Mouse (Mus musculus) naive thymus-derived CD4-positive, alpha-beta T cell, adult 2 months (primary cell): Measurements from ENCODE around the gene Slc22a13.
"Not testable (repeated sequence)": the region's sequence is repeated elsewhere in the genome, so short reads cannot be mapped to it uniquely, and the experiment has no call there.

ENCODE experiments used
- DNase-seq: peaks from one replicate; pipeline ENCODE4 v3.0.0-alpha.2; 2011; ENCODE audit warnings: low read depth

Gene Slc22a13

DNA sequence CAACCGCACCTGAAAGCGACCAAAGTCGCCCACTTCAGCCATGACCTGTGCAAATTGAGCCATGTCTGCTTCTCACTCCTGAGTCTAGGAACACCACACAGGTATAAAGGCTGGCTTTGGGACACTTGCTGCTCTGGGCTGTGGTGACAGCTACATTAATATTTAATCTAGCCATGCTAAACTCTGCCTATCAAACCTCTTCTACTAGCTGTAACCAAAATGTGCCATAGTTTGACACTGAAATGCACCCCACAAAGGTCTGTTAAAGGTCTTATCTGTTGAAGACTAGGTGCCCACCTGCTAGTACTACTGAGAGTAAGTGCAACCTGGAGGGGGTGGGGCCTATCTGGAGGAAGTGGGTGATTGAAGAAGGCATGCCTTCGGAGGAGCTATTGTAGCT is at the start of gene Slc22a13:
Gene Slc22a13, minus strand, starts transcription at position 101 of the 400 bp plus-strand sequence.
- DNase-seq: no peak

- no peak for DNase-seq
These were observed 49.2 kb upstream of the Slc22a13 start for GRCm38 (mm10) chr9:119258128-119258527.

GRCm38 (mm10) chr9:119256161-119256560 is 47.3 kb upstream of the Slc22a13 start:
- no peak for DNase-seq

DNA sequence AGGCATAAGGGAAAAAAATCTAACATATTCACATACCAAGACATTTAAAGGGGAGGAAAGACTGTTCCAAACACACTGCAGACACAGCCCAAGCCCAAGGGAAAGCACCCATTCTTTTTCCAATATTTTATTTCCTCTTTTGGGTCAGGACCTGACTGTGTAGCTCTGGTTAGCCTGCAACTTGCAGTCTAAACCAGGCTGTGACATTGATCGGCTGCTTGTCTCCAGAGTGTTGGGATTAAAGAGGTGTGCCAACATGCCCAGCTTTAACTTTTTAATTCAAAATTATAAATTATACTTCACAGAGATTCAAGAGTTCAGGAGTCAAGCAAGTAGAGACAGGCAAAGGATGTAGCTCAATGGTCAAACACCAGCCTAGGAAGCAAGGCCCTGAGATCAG is 46.2 kb upstream of the Slc22a13 start:
- no peak for DNase-seq

DNA sequence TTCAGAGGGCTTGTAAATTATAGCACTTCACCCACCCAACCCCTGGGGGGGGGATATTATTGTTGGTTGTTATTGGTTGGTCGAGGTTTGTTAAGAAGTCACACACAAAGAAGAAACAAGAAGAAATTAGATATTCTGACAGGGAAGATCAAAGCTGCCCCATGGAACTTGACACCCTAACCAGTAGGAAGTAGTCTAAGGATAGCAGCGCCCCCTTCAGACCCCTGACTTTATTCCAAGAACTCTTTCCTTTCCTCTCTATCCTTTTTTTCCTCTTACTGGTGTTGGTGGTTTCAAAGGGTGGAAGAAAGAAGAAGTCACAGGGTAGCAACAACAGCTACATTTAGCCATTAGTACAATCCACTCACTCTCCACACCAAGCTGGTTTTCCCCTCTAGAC is 45.3 kb upstream of the Slc22a13 start:
- DNase-seq: no peak

DNA sequence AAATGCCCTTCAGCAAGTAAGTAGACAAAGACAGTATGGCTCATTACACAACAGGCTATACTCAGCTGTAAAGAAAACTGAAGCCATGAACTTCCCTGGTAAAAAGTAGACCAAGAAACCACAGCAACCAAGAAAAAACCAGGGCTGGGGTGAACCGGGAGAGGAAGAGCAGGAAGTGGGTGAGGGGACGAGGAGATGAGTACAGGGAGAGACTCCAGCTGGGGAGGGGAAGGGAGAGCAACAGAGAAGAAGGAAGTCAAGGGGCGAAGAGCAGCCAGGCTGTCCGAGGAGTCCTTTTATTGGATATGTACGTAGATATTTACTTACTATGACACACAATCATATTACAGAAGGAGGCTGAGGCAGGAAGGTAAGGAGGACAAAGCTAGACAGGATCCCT is 39.1 kb upstream of the Slc22a13 start:
- DNase-seq: no peak

- no peak for DNase-seq
These were observed 37.9 kb upstream of the Slc22a13 start for GRCm38 (mm10) chr9:119246826-119247225.

- no peak for DNase-seq
These were observed 35.1 kb upstream of the Slc22a13 start for GRCm38 (mm10) chr9:119243981-119244380.

- no peak for DNase-seq
These were observed 32.4 kb upstream of the Slc22a13 start for GRCm38 (mm10) chr9:119241169-119241865.

DNA sequence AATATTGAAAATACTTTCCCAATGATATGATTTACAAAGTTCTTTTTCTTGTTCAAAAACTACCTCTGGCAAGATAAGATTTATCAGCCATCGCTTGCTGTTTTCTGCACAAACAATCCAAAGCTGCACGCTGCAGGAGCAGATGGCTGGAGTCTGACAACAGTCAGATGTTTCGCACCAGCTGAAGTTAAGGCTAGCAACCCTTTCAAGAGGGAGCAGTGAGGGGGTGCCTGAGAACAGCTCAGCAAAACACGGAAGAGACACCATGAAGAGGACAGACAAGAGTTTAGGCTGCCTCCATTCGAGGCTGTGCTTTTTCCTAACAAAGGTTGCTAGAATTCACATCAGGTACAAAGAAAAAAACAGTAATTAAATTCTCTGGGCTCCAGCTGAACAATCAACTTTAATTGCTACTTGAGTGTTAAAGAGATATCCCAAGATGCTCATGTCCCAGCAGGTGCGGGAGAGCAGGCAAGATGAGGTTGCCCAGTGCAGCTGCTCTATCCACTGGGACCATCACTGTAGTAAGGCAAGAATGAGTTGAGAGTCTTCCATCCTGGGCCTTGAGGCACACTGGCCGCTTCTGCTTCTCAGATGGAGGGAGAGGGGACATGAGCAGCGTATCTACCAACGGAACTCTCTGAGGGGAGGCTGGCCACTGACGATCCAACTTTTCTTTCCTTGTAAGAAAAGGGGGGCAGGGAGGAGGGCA is 31.5 kb upstream of the Slc22a13 start:
- DNase-seq: no peak

- DNase-seq: no peak
These were observed 30.4 kb upstream of the Slc22a13 start for GRCm38 (mm10) chr9:119239274-119239673.

DNA sequence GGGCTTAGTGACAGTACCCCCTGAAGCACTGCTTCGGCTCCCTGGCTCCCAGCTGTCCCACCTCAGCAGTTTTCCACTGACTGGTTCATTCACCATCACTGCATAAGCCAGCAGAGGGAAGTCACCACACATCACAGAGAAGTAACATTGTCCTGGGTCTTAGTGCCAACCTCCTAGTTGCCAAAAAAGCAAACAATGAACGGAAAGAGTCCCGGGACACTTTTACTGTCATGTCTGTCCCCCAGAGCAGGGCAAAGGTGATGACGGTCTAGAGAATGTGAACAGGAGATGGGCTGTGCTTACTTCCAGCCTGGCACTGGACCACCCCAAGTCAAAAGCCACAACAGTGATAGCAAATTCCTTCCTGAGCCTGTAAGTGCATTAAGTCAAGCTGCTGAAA is 29.9 kb upstream of the Slc22a13 start:
- DNase-seq: no peak

DNA sequence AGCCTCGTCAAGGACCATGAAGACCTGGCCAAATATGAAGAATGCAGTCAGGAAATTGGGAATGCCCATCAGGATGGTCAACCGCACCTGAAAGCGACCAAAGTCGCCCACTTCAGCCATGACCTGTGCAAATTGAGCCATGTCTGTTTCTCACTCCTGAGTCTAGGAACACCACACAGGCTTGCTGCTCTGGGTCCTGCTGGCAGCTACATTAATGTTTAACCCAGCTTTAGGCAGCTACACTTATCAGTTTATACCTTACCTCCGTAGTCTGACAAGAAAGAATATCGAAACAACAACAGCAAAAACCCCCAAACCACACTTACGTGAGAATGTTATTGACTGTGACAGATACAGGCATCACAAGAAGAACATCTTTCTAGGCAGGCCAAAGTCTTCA is 22.7 kb upstream of the Slc22a13 start:
- no peak for DNase-seq

DNA sequence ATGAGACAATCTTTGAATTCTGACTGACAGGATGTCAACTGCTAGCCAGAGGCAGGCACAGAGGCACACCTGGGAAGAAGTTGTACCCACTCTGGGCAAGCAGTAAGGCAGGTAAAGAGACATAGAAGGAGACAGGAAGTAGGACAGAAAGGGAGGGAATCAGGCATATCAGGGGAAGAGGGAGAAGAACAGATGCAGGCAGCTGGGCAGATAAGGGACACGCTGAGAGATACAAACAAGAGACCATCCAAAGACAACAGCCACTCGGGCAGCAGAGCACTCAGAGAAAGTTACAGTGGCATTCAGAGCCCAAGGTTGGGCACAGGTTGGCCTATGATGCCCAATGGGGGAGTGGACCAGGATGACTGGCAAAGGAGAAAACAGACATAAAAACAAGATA is 21.9 kb upstream of the Slc22a13 start:
- no peak for DNase-seq

DNA sequence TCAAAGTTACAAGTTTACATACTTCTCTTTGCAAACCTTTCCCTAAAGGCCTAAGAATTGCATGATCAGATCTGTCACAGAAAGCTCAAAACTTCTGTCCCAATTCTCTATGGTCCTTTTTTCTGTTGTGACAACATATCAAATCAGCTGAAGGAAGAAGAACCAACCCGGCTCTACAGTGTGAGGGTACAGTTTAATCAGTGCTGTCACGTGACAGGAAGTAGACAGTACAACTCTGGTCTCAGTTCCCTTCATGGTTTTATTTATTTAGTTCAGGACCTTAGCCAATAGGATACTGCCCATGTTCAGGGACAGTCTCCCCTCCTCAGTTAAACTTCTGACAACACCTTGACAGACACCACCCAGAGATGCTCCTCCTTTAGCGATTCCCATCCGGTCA is 11.4 kb upstream of the Slc22a13 start:
- no peak for DNase-seq

DNA sequence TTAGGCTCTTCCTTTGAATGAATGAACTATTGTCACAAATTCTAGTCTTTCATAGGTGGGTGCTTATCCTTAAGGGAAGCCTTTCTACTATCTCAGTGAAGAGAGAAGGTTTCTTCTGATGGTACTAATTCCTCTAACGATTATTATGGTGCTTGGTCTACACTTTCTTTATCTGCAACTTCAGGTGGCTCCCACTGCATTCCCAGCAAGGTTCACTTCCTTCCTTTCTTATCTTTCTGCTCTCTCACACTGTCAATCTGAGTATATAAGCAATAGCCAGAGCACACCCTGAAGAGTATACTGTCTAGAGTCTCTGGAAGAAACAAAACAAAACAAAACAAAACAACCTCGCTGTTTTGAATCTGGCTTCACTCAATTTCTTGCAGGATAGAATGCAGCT is 10.8 kb upstream of the Slc22a13 start:
- DNase-seq: no peak

DNA sequence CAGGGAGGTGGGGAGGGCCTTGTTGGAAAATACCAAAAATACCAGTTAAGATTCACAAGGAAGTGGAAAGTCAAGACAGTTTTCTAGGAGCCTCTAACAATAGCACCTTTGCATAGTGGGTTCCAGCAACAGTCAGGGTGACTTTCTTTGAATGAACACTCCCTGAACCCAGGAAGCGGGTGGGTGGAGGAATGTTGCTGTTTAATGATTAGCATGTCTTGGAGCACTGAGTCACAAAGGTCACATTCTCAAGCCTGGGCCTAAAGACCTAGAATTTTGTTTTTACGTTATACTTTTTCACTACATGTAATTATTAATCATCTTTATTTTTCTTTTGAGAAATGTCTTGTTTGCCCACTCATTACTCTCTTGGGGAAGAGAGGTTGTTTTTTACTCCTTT is 6.4 kb upstream of the Slc22a13 start:
- DNase-seq: not testable (repeated sequence)

DNA sequence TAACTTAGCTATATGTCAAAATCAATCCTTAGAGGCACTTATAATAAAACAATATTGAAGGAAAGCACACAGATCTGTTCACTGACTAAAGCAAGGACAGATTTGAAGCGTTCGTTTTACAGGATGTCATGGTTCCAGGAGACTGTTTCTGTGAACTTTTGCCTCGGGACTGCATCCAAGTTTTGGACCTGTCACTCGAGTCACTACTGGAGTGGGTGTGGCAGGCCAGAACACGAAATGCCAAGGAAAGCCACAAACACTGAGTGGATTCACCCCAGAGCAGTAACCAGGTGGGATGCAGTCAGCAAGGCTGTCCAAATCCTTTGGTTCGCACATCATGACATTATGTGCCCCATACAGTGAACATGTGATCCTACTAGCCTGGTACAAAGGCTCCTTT is 5.7 kb upstream of the Slc22a13 start:
- DNase-seq: no peak

GRCm38 (mm10) chr9:119212996-119213395 is 4.1 kb upstream of the Slc22a13 start:
- DNase-seq: no peak

- DNase-seq: no peak
These were observed 1.8 kb downstream of the Slc22a13 start for GRCm38 (mm10) chr9:119207113-119207512.

GRCm38 (mm10) chr9:119206666-119207065 is 2.2 kb downstream of the Slc22a13 start:
- DNase-seq: no peak

DNA sequence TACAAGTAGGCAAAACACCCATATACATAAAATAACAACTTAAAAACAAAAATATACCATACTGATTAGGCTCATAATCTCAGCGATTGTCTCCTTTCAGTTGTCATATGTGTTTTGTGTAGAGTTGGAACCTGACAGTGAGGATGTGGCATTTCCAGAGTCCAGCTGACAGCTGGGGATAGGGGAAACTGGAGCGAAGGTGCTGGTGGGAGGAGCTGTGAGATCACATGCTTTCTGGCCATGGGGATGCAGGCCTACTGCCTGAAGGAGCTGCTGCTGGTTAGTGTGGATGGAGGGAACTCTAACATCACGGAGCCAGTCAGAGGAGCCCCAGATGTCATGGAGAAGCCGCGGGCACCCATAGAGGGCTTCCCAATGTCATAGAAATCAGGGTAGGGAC is 3.1 kb downstream of the Slc22a13 start:
- no peak for DNase-seq

DNA sequence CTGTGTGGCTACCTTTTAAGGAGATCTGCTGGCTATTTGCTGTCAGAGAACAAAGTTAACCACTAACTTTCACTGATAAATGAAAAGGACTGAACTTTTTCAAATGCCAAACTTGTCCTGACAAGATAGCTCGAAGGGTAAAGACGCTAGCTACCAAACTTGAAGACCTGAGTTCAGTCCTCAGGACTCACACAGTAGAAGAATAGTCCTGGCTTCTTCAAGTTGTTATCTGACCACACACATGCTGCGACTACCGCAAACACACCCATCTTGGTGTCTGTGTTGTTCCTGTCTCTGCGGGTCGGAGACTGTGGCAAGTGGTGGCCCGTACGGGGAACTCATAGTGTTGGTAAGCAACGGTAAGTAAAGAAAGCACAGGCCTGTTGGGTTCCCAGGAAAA is 5.3 kb downstream of the Slc22a13 start:
- no peak for DNase-seq

DNA sequence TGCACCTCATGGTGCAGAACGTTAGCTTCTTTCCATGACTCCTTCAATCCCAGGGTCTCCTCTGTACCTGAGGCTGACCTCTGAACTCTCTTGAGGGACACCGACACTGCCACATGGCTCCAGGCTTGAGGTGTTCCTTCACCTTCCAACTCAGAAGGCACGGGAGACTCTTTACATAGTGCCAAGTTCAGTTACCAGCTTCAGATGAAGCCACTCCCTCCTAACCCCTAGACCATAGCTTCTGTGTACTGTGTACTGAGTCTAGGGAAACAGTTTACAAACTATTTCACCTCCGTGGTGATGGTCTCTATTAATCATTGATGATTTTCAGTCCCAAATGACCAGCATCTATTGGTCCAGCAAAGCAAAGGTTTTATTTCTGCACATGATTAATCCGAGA is 7.2 kb downstream of the Slc22a13 start:
- DNase-seq: no peak
